Mouse (Mus musculus): Measurements from ENCODE around the gene Wnt9a. TPM values are rescaled to one million over a fixed set of nuclear protein-coding genes. Genes with fewer than 3 reads are reported as not detected.

Wnt9a gene
- polyA plus RNA-seq (2017; shearing (Covaris generic)), result not detected

DNA sequence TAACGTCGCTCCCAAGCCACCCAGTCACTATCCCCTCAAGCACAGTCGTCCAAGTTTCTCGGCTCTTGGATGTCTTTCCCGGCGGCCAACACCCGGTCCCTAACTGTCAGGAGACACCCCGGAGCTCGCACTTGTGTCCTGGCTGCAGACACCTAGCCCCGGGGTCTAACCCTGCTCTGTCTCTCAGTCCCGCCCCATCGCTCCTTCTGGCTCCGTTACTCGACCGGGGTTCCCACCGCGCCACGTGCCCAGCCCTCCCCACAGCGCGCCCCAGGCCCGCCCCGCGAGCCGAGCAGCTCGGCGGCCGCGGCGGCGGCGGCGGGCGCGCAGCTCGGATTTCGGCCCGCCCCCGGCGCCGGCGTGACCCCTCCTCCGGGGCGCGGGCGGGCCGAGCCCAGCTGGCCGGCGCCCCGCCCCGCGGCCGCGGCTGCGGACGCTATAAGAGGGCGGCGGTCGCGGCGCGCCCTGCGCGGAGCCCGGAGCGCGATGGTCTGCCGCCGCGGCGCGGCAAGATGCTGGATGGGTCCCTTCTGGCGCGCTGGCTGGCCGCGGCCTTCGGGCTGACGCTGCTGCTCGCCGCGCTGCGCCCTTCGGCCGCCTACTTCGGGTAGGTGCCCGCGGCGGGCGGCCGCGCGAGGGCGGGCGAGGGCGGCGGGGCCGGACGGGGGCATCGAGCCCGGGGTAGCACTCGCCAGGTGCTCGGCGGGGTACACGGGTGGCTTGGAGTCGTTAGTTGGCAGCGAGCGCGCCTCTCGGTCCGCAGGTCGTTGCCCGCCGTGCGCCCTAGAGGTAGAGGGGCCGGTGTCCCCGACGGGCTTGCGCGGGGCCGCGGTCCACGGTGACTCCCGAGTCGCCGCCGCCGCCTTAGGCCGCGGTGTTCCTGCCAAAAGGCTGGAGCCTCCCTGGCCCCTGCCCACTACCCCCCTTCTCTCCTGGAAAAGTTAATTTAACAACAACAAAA lies at the start of gene Wnt9a:
Gene Wnt9a, plus strand, starts transcription at position 468 of the 961 bp plus-strand sequence.

DNA sequence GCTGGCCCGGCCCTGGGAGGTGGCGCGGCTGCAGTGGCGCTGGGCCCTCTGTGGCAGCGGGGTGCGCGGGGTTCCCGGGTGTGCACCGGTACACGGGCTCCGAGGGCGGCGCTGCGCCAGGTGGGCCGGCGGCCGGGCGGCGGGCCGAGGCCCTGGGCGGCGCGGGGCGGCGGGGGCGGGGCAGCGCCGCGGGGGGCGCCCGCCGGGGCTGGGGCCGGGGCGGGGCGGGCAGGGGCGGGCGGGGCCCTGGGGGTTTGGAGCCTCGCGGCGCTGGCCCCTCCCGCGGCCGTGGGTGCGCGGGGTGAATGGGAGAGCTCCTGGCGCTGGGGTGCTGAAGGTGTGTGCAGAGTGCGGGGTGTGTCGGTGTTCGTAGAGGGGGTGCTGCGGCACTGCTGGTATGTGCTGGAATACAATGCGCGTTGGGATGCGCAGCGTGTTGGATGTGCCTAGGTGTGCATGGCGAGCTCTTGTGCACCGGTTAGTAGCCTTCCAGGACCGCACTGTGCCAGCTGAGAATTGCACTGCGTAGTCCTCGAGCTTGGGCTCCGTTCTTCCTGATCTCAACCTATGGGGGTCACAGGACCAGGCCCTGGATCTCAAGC lies 15.9 kb upstream of the Wnt9a start, which contains the start of gene Wnt3a:
Gene Wnt3a, minus strand, starts transcription at position 51 of the 602 bp plus-strand sequence.

DNA sequence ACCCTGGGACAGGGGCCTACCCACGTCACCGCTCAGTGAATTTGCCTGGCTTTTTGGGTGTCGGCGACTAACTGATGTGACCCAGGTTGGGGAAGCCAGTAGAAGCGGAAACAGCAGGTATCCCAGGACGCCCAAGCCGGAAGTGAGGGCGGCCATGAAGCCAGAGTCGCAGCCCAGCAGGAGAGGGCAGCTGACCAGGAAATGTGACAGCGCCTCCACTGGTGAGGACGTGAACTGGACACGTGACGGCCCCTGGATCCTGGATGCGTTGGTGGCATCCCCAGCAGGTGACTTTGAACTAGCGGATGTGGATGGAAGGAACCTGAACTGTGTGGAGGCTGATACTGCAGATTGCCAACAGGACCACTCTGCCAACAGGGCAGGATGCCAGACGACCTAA lies 68.7 kb downstream of the Wnt9a start, which contains the start of gene Prss38:
Gene Prss38, minus strand, starts transcription at position 183 of the 400 bp plus-strand sequence.

Other genes with a start within 250 kb of the Wnt9a start
- gene Obscn, start 170.5 kb upstream of the Wnt9a start, polyA plus RNA-seq (2017; shearing (Covaris generic)), result 0.04 TPM
- gene Iba57, start 143.2 kb upstream of the Wnt9a start, polyA plus RNA-seq (2017; shearing (Covaris generic)), result 7.8 TPM
- not detected for gene Gjc2, start 123.7 kb upstream of the Wnt9a start, polyA plus RNA-seq (2017; shearing (Covaris generic))
- gene Guk1, start 114.7 kb upstream of the Wnt9a start, polyA plus RNA-seq (2017; shearing (Covaris generic)), result 88.0 TPM
- 44.2 TPM for gene Mrpl55, start 104.4 kb upstream of the Wnt9a start, polyA plus RNA-seq (2017; shearing (Covaris generic))
- gene 2310033P09Rik, start 98.6 kb upstream of the Wnt9a start, polyA plus RNA-seq (2017; shearing (Covaris generic)), result 40.1 TPM
- gene Arf1, start 78.7 kb upstream of the Wnt9a start, polyA plus RNA-seq (2017; shearing (Covaris generic)), result 474 TPM
- not detected for gene Wnt3a, start 16.2 kb upstream of the Wnt9a start, polyA plus RNA-seq (2017; shearing (Covaris generic))
- gene Prss38, start 68.7 kb downstream of the Wnt9a start, polyA plus RNA-seq (2017; shearing (Covaris generic)), result not detected
- gene Jmjd4, start 143.1 kb downstream of the Wnt9a start, polyA plus RNA-seq (2017; shearing (Covaris generic)), result 10.5 TPM
- gene Snap47, start 144.3 kb downstream of the Wnt9a start, polyA plus RNA-seq (2017; shearing (Covaris generic)), result 58.7 TPM
- 4.1 TPM for gene Zfp867, start 165.5 kb downstream of the Wnt9a start, polyA plus RNA-seq (2017; shearing (Covaris generic))
- gene Zkscan17, start 219.8 kb downstream of the Wnt9a start, polyA plus RNA-seq (2017; shearing (Covaris generic)), result 25.6 TPM
- 0.06 TPM for gene Nlrp3, start 234.6 kb downstream of the Wnt9a start, polyA plus RNA-seq (2017; shearing (Covaris generic))